Mouse (Mus musculus) right cerebral cortex, adult 2 months (tissue): Measurements from ENCODE around the gene Nom1.
"Not testable (repeated sequence)": the region's sequence is repeated elsewhere in the genome, so short reads cannot be mapped to it uniquely, and the experiment has no call there.

Source experiments
- DNase-seq, 2 experiments: peaks; one replicate each; pipeline ENCODE4 v3.0.0; 2021 to 2022; ENCODE audit warnings: low spot score in 2 of 2

Gene Nom1

DNA sequence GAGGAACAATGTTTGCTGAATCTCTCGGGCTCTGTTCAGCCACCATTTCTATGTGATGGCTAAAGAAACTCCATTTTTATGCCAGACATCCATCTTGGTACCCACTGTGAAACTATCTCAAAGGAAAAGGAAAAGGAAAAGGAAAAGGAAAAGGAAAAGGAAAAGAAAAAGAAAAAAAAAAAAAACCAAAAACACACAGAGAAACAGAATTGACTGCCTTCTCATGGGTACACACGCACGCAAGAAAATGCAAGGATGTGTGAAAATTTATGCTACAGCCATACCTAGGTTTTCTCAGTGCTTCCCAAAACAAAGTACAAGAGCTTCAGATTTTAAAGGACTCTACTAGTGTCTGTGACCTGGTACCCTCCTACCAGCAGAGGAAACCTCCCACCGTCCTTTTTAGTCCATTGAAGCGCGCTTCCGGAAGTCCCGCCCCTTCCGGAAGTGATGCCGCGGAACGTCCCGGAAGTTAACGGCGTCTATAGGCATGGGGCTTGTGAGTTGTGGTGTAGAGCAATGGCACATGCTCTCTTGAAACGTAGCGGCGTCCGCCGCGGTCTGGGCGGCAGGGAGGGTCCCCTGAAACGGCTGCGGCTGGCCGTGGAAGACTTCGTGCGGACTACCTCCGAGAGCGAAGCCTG lies at the start of gene Nom1:
Gene Nom1 (plus strand): TSS at position 437 of the 644 bp plus-strand sequence.
- peak; percentile 93 to 94 for DNase-seq

DNA sequence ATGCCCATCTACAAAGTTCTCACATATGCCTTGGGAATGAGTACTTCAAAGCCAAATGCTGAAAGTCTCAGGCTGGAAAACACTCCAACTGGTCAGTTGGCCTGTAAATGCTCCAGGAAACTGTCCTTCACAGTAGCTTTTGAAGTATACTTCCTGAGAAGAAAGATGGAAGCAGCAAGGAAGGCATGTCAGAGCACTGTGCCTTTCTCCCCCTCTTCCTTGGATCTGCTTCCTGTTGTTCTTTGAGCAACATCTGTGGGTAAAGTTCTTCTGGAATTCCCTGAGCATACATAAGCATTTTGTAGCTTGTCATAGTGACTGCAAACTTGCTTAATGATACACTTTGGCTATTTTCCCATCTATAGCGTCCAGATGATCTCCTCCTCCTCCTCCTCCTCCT lies 46.9 kb upstream of the Nom1 start:
- DNase-seq, result no peak

DNA sequence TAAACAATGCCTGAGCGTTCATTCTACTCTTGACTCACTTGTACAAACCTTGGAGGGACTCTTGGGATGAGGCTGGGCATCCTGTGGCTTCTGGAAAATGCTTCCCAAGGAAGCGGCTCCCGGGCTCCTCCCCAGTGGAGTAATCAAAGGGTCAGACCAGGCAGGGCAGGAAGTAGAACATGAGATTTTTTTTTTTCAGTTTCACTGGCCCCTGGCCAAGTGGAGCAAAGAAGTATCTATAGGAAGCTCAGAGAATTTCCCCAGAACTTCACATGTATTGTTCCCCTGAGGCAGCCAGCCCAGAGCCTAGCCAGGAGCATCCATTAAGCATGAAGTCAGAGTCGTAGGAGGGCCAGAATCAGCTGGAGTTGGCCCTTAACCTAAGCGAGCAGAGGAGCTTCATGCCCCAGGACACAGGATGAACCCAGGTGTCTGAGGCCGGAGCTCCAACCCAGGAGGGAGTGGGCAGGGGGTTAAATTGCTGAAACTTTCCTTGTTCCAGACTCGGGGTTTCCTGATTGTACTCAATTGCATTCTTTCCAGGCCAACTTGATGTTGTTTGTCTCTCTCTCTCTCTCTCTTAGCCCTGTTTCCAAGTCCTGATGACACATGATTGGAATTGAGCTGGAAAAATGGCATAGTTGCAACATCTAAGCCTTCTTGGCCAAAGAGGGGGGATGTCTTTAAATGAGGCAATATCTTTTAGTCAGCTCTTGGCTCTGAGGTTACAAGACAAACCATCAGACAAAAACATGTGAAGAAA lies 46.1 kb upstream of the Nom1 start:
- DNase-seq, result no peak

DNA sequence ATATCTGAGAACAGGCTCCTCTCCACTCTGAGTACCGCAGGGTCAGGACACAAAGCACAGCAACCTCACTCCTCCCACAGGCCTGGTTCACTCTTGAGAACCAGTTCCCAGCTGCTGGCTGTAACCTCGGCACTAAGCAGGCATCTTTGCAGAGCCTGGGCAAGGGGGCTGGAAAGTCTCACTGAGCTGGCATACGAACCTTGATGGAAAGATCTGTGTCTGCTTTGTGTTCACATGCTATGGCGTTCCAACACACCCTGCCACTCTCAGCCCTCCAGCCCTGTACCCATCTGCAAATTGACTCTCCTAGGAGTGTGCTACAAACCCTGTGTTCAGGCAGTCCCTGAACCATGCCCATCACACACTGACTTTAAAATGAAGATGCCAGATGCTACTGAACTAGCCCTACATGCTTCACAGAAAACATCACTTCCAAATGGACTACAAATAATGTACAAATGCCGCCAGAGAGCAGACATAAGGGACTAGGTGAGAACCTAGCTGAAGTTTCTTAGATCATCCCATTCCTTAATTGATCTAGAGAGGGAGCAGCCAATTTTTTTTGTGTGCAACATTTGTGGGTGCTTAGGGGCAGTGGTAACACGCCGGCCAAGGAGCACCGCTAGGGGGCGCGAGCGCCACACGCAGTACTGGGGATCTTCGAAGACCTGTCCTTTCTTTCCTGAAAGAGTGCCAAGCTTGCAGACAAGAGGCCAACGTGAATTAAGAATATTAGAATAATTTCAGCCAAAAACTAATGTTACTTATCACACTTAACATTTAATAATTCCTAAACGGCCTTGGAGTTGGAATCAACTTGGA lies 45.3 kb upstream of the Nom1 start:
- peak; percentile 76 to 81 for DNase-seq

DNA sequence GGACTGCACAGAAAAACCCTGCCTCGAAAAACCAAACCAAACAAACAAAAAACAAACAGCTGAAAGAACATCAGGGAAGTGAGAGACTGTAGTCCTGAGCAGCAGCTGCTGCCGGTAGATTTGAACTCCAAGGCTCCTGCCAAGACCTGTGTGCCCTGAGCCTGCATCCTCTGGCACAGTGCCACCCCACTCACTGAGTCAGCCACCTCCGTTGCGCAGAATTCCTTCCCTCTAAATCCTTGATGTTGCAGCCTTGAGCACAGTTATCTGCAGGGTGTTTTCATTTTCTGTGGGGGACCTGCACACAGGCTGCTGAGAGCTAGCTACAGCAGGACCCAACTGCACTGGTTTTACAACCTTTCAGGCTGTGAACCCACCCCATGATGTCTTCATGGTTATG lies 36.0 kb upstream of the Nom1 start:
- DNase-seq, result no peak

DNA sequence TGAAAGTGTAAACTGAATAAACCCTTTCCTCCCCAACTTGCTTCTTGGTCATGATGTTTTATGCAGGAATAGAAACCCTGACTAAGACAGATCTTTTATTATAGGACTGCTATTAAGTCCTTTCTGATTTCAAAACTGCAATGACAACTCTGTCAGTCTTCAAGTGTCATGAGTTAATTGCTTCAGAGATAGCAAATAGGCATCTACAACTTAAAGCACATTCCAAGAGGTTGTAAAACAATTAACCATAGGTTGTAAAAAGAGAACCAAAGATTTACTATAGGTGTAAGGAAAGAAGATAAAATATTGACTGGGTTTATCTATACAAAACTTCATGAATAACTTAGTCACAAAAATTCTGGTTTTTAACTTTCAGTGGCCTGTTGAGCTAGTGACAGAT lies 23.6 kb upstream of the Nom1 start:
- DNase-seq, result no peak

DNA sequence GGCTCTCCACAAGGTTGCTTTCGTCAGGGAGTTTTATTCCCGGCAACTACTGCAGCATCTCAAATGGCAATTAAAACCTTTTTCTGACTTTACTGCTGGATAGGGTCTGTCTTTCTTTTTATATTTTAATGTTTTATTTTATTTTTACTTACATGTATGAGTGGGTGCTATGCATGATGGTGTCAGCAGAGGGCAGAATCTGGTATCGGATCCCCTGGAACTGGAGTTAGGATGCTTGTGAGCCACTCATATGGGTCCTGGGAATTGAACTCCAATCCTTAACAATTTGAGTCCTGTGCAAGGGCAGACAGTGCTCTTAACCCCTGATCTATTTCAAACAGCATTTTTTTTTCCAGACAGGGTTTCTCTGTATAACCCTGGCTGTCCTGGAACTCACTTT lies 21.4 kb upstream of the Nom1 start:
- DNase-seq, result no peak

DNA sequence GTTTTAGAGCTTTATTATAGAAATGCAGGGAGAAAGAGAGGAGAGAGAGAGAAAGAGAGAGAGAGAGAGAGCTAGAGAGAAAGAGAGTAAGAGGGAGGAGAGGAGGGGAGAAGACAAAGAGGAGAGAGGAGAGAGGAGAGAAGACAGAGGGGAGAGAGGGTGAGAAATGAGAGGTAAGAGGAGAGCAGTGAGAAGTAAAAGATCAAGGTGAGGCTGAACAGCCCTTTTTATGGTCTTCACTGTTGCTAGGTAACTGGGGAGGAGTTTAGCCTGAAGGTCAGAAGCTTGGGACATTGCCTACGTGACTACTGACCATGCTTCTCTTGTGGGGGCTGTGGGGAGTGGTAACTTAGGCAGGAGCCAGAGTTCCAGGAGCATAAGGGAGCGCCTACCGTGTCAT lies 11.1 kb upstream of the Nom1 start:
- DNase-seq, result not testable (repeated sequence)

DNA sequence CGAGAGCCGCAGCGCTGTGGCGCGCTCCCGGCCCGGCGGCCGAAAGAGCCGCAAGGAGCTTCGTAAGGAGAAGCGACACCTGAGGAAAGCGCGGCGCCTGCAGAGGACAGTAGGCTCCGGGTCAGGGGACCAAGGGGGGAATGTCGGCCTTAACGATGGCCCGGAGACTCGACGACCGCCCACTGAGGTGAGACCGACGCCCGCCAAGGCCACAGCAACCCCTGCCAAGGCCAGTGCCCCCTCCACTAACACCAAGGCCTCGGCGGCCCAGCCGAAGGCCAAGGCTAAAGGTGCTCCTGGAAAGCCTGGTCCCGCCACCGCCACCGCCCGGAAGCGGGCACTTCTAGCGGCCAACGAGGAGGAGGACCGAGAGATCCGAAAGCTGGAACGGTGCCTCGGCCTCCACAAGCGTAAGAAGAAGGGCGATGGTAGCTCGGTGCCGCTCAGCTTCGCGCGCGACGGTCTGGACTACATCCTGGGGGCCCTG lies 451 bp downstream of the Nom1 start:
- DNase-seq, result no peak

DNA sequence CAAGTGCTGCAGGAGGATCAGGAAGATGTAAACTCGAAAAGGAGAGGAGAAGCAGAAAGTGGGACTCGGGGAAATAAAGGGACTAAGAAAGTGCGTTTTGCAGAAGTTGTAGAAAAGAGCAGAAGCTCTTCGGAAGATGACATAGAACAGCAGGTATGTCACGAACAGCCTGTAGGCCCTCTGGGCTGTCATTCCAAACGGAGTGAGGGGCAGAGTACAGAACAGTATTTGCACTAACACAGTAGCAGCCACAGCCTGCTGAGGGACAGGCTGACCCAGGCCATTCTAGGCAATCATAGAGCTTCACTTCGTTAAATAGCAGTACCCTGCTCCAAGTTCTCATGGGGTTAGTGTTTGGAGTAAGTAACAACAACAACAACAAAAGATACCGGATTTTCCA lies 1.0 kb downstream of the Nom1 start:
- no peak for DNase-seq

DNA sequence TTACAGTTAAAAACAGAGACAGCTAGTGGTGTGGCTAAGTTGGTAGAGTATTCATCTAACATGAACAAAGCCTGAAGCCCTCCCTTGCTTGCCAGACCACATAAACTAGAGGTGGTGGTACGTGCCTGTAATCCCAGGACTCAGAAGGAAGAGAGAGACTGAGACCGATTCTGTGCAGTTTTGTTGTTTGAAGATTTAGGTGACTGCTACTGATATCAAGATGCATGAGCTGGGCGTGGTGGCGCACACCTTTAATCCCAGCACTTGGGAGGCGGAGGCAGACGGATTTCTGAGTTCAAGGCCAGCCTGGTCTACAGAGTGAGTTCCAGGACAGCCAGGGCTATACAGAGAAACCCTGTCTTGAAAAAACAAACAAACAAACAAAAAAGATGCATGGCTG lies 2.3 kb downstream of the Nom1 start:
- DNase-seq, result not testable (repeated sequence)

DNA sequence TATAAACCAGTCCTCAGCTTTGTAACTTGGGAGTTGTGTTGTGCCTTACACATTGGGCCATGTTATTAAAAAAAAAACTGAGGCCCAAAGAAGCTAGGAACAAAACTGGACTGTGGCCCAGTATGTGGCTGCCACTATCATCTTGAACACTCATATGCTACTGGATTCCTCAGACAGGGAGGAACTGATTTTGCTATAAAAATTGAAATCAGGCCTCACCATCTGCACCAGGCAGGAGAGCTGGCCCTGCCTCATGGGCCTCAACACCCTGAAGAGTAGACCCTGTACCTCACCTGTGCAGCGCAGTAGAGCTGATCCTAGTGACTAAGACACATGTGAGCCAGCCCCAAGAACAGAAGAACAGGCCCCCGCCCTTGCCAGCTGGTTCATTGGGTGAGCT lies 10.8 kb downstream of the Nom1 start:
- no peak for DNase-seq

DNA sequence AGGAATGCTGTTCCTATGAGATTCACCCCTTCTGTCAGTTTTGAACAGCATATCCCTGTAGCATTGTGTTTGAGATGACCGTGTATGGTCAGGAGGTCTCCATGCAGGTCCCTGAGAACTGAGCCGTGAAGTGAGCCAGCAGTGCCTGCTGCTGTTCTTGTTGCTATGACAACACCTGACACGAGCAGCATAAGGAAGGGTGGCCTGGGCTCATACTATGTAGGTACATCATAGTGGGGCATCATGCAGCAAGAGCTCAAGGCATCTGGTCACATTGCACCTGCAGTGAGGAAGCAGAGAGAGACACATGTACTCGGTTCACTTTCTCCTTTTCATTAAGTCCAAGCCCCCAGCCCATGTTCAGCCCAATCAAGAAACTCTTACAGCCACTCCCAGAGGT lies 17.9 kb downstream of the Nom1 start:
- DNase-seq, result no peak

DNA sequence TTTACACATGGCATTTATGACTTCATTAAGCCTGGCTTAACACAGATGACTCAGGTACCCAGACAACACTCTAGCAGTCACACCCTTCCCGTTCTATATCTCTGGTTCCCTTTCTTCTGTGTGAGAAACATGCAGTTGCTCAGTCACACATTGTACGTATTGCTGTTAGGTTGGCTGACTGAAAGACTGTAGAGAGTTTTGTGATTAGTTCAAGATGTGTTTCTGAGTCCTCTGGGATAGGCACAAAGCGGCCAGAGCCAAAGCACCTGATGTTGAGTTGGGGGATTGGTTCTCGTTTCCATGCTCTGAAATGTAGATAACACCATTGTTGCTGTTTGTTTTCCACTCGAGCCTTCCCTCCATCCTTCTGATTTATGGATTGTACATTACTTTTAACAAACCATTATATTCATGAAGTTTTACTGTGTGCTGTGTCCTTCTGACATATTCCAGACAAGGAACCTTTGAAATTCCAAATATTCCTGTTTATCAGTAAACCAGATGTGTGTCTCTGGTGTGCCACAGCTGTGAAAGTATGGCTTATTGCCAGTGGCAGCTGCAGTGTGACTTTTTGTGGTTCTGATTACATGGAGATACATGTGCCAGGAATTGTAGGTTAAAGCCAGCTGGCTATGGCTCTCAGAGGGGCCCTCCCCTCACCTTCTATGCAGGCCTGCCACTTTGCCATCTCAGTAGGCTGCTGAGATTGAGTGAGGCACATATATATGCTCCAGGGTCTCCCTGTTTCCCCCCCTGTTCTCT lies 22.6 kb downstream of the Nom1 start:
- no peak for DNase-seq

DNA sequence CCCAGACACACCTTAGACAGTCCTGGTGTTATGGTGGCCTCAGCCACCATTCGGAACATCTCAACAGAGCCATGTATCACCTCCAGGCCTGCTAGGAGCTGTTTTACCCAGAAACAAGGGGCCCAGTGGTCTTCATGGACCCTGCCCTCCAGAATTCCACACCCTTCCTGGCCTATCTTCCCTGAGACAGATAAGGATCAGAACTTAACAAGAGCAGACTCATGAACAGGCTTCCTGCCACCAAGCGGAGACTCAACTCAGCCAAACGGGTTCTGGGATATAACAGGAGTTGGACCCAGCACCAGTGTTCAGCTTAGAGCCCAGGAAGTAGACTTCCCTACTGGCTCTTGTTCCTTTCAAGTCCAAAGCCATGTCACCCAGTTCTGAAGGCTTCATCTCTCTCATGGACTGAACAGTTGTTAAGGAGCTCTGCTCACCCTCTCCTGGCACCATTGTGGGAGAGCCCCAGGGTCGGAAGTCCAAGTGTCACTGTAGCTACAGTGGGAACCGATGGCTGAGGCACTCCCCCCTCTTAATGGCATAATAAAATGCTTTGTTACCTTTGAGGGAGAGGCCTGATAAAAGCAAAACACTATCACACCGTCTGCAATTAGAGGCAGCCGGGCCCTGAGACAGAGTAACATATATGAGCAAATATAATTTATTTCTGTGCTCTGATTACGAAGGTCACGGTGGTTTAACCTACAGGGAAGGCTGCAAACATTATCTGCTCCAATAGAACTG lies 28.7 kb downstream of the Nom1 start:
- DNase-seq, result no peak

DNA sequence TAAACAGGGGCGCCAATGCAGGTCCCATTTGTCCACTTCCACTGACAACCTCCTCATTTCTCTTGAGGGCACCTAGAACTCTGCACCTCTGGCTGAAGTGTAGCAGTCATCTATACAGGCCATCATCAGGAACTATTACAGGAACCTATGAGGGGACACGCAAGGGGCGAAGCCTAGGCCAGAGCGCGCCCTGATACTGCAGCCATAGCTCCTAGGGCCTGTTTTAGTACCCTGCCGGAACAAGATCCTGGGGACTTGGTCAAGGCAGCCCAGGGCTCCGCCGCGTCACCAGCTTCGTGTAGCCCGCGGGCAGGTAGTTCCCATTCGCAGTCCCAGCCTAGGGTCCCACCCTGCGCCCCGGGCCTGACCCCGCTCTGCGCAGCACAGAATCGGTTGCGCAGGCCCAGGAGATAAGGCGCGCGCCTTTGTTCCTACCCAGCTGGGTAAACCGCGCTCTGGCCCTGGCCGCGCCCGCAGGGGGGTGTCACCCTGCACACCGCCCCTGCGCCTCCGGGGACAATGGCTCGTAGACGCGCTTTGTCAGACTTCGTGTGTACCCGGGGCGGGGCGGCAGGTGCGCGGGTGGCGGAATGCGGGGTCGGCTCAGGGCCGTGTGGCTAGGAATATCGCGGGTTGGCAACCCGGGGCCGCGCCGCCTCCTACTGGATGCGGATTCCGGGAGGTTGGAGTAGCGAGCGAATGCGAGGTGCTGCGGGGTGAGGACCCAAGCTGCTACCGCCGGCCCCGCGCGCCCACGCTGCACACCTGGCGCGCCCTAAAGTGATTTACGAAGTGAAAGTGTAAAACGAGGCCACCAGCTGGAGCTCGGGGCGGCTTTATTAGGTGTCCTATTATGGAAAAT lies 33.3 kb downstream of the Nom1 start:
- DNase-seq, result no peak

DNA sequence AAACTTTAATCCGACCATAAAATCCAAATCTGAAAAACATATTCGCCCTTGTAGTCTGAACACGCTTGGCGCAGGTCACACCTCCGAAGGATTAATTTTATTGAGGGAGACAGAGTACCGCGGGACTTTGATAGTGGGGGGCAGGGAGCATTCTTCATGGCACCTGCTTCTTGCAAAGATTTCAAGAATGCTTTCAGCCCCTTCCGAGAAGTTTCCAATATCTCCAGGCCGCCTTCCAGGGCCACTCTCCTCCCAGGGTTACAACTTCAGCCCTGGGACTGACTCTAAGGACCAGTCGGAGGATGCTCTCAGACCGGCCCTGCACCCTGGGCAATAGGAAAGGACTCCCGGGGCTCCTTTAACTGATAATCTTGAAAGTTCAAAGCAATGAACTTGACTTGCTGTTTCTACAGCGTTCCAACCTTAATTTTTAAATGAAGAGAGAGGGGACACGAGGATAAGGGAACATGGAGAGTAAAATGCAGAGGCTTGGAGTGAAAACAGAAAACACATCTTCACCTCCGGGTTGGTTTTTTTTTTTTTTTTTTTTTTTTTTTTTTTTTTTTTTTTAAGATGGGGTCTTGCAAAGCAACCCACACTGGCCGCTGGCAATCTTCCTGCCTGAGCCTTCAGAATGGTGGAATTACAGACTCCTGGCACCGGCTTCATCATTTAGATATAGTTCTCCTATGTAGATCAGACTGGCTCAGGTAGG lies 34.0 kb downstream of the Nom1 start:
- no peak for DNase-seq

DNA sequence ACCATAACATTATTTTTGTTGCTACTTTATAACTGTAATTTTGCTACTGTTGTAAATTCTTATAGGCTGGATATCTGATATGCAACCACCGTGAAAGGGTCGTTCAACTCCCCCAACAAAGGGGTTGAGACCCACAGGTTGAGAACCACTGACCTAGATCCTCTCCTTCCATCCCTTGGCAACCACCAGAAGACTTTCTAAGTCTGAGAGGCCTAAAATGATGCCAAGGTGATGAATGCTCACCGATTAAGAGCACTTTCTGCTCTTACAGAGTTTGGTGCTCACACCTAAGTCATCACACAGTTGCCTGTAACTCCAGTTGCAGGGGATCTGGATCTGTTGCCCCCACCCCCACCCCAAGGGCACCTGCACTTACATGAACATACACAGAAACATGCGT lies 35.0 kb downstream of the Nom1 start:
- no peak for DNase-seq

DNA sequence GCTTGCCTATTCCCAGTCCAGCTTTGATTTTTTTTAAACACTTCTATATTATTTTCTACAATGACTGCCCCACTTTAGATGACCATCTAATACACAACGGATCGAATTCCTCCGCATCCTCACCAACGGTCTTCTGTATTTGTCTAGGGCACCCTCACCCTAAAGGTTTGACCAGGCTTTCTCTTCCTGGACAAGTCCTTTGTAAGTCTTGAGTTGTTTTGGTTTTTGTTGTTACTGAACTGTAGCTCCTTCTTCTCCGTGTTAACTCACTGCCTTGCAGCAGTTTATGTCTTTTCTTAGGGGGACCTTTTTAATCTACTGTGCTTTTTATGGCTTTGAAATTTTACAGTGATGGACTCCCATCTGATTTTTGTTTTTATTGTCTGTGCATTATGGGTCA lies 35.8 kb downstream of the Nom1 start:
- DNase-seq, result no peak
